Mouse (Mus musculus): Measurements from ENCODE around the gene Rpl36.

- no peak for TF ChIP-seq CTCF (IDR thresholded peaks at IDR 0.05; ENCODE audit: extremely low read depth, insufficient read depth, low read length)
- TF ChIP-seq POLR2A (IDR thresholded peaks at IDR 0.05; ENCODE audit: extremely low read depth, insufficient read depth, low read length): no peak
Measured at GRCm38 (mm10) chr17:56604070-56604380, 9.2 kb upstream of the Rpl36 start.
